Mouse (Mus musculus) small intestine, adult 2 months (tissue): Measurements from ENCODE around the gene Lin7a.

Experiments
- CTCF ChIP-seq: fragments of 200-500 bp; IDR thresholded peaks from 2 replicates; pipeline ENCODE4 v1.5.1; 2012; ENCODE audit warnings: low read depth, mild to moderate bottlenecking, control low read depth, inconsistent platforms, low read length, moderate library complexity, mixed read lengths; ENCODE audit not compliant: insufficient replicate concordance, insufficient read length; ENCODE audit errors: extremely low read depth
- POLR2A ChIP-seq: fragments of 200-500 bp; IDR thresholded peaks from 2 replicates; pipeline ENCODE4 v1.6.1; 2012; ENCODE audit warnings: low read depth, mild to moderate bottlenecking, control low read depth, inconsistent platforms, low read length, moderate library complexity

DNA sequence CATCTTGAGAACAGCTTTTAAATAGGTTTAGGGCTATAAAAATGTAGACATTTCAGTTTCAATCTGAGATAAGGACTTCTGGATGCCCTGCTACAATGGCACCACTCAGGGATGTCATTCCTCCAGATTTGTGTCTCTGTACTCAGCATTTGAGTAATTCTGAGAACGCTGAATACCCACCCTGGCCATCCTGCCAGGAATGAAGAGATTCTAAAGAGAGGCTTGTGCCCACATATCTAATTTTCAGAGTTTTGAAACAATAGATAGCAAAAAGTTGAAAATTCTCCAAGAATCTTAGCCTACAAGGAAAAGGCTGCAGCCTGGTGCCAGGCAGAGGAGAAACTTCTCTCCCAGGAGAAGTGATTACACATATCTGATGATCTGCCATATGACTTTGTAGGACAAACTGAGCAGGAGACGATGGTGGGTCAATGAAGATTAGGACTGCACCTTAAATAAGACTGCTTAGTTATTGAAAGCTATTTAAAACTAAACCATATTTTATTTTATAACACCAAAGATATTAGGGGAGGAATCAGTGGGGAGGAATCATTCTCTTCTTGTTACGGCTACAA is 32.5 kb upstream of the Lin7a start:
- TF ChIP-seq CTCF, result no peak
- TF ChIP-seq POLR2A, result no peak
